Mouse (Mus musculus) hindbrain, embryonic 14.5 days (tissue): Measurements from ENCODE around the gene Ddx27. TPM values are rescaled to one million over a fixed set of nuclear protein-coding genes. Genes with fewer than 3 reads are reported as not detected.
A peak's percentile ranks its signal among the peaks of the same experiment; 100 is the strongest.
"Not testable (repeated sequence)": the region's sequence is repeated elsewhere in the genome, so short reads cannot be mapped to it uniquely, and the experiment has no call there.

Experiments
- ATAC-seq: fragments of 200-750 bp; cut with Nextera tagmentation; 2 replicates; pipeline ENCODE4 v1.8.0; 2017; ENCODE audit warnings: moderate number of reproducible peaks, mild to moderate bottlenecking, moderate TSS enrichment, moderate library complexity; ENCODE audit not compliant: low FRiP score
- DNase-seq: peaks from one replicate; pipeline ENCODE4 v3.0.0-alpha.2; 2015; ENCODE audit warnings: low spot score
- H3K27ac ChIP-seq: fragments of 300-500 bp; sonication (generic); 2 replicates; pipeline ENCODE4 v1.5.1; 2014; ENCODE audit warnings: mild to moderate bottlenecking, moderate library complexity
- H3K27me3 ChIP-seq: fragments of 300-500 bp; sonication (generic); 2 replicates; pipeline ENCODE4 v1.6.1; 2014; ENCODE audit warnings: mild to moderate bottlenecking, low read length, mixed read lengths; ENCODE audit not compliant: control insufficient read depth, insufficient read depth
- H3K36me3 ChIP-seq: fragments of 300-500 bp; sonication (generic); replicated peaks from 2 replicates; pipeline ENCODE4 v1.6.1; 2014; ENCODE audit not compliant: control insufficient read depth, insufficient read depth
- H3K4me1 ChIP-seq: fragments of 300-500 bp; sonication (generic); replicated peaks from 2 replicates; pipeline ENCODE4 v1.6.1; 2014; ENCODE audit warnings: antibody characterized with exemption, low read length, mixed read lengths; ENCODE audit not compliant: control insufficient read depth, insufficient read depth
- H3K4me2 ChIP-seq: fragments of 300-500 bp; sonication (generic); replicated peaks from 2 replicates; pipeline ENCODE4 v1.6.1; 2014; ENCODE audit warnings: mild to moderate bottlenecking, moderate library complexity
- H3K4me3 ChIP-seq: fragments of 300-500 bp; sonication (generic); replicated peaks from 2 replicates; pipeline ENCODE4 v1.5.1; 2014; ENCODE audit warnings: mild to moderate bottlenecking, low read length
- H3K9ac ChIP-seq: fragments of 300-500 bp; sonication (generic); 2 replicates; pipeline ENCODE4 v1.6.1; 2014
- H3K9me3 ChIP-seq: fragments of 300-500 bp; sonication (generic); 2 replicates; pipeline ENCODE4 v1.6.1; 2016; ENCODE audit warnings: low read length; ENCODE audit not compliant: control insufficient read depth
- WGBS: fragments of 180-500 bp; shearing (Covaris S2); extraction: QIAGEN DNeasy Blood & Tissue Kit; methylation state at CpG from one replicate; pipeline ENCODE4 v1.1.7; 2014; 5-methylcytosine and 5-hydroxymethylcytosine counted together
- polyA plus RNA-seq: library from polyadenylated mRNA; unstranded; fragments of >200 nt; fragmentation: Nextera tagmentation; extraction: Ambion mirVana; gene quantifications from 2 replicates; pipeline ENCODE4 v1.2.1, GENCODE M21; 2014

The Ddx27 gene
- polyA plus RNA-seq, 1 experiment from 2014 or later: 29.3 TPM

DNA sequence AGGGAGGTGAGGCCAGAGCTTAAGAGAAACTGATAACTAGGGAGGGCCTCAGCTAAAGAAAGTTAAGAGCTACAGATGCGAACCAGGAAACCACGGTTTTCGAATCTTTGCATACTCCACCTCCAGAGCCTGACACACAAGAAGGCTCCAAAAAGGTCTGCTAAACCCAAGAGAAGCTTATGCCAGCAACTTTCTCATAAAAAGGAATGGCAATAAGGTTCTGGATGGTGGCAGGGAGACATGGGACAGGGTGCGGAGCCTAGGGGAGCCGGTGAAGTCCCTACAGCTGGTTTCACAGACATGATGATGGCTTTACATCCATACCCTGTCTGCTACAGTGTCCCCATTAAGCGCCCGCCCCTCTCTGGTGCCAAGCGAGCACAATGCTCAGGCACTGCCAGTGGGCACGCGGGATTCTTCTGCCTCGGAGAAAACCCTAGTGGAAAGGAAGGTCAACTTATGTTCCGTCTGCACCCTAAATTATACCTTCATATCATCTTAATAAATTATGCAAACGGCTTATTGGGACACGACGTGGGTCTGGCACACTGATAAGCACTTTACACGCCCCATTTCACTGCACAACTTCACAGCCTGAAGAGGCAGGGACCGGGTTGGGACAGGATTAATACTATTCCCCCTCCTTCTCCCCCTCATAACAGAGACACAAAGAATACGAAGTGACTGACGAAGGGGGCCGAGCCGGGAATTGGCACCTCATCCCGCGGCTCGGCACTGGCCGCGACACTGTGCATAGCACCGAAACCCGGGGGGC, 19.8 kb upstream of the Ddx27 start:
- peak; percentile 37 for DNase-seq
- Histone ChIP-seq H3K9ac (peak overlapping the region; percentile 92), H3K27me3 (no peaks in the 10 kb centered on the region), H3K4me3 (peak overlapping the region; percentile 92), H3K4me1 (peaks cover 34% of the 10 kb centered on the region), H3K4me2 (peak overlapping the region; percentile 89), H3K27ac (peak overlapping the region; percentile 95), H3K36me3 (no peaks in the 10 kb centered on the region), H3K9me3 (no peaks in the 10 kb centered on the region)
- WGBS: 5% methylated on average over 28 of the region's 28 CpGs
- ATAC-seq: peak; percentile 14; the same call in 1 of the 2 replicates

DNA sequence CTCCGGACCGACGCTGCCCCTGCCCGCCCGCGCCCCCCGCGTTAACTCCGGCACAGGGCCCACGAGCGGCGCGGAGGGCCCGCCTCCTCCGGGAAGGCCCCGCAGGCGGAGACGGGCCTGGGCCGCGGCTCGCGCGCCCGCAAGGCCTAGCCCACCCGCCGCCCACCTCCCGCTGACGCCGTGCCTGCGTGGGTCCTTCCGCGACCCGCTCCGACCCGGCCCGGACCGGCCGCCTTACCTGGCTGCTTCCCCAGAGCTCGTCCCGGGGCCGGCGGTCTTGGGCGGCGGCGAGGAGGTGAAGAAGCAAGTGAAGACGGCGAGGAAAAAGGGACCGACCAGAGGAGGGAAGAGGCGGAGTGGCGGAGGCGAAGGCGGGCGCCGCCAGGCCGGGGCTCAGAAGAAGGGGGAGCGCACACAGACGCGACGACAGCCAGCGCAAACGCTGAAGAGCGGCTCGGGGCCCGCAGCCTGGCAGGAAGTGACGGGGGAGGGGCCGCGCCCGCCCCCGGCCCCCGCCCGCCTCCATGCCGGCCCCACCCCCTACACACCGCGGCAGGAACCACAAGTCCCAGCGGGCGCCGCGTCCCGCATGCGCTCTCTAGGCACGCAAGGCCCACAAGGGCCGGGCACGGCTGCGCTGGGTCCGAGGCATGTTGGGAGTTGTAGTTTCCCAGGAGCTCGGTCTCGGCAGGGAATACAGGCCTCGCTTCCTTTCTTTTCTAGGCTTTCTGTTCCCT, 19.0 kb upstream of the Ddx27 start, which contains the start of gene Stau1:
TSS of gene Stau1 (minus strand) at position 504 of the 737 bp plus-strand sequence.
- Histone ChIP-seq H3K4me1 (peaks cover 34% of the 10 kb centered on the region), H3K9ac (peak within 1 kb of the TSS; percentile 92), H3K27me3 (no peaks in the 10 kb centered on the region), H3K9me3 (no peaks in the 10 kb centered on the region), H3K27ac (peak within 1 kb of the TSS; percentile 95), H3K4me2 (peak within 1 kb of the TSS; percentile 89), H3K4me3 (peak within 1 kb of the TSS; percentile 92), H3K36me3 (no peaks in the 10 kb centered on the region)
- 1% methylated on average over 74 of the region's 88 CpGs for WGBS
- DNase-seq (peak; percentile 98), ATAC-seq (peak; percentile 99)

DNA sequence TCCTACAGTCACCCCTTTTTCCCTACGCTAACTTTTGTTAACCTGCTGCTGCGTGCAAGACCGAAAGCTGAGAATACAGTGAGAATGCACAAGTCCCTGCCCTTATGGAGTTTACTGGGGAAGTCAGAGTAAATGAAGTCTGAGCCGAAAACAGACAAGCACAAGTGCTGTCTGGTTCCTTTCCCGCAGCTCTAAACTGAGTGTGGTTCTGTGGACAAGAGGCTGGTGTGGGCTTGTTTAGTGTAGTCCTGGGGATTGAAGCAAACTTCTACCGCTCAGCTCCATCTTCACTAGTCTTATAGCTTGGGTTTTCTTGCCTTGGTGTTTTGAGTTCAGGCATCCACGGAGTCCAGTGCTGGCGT, 18.5 kb upstream of the Ddx27 start:
- peak overlapping the region; percentile 65 for H3K27ac ChIP-seq
- H3K9ac ChIP-seq: peak overlapping the region; percentile 53
- no peaks in the 10 kb centered on the region for H3K36me3 ChIP-seq
- 43% methylated on average over 8 of the region's 8 CpGs for WGBS
- ATAC-seq (peak; percentile 36; the same call in 1 of the 2 replicates), DNase-seq (no peak)
- no peaks in the 10 kb centered on the region for H3K9me3 ChIP-seq
- H3K27me3 ChIP-seq: no peaks in the 10 kb centered on the region
- peaks cover 34% of the 10 kb centered on the region for H3K4me1 ChIP-seq
- peak overlapping the region; percentile 44 for H3K4me2 ChIP-seq
- H3K4me3 ChIP-seq: peak overlapping the region; percentile 92

DNA sequence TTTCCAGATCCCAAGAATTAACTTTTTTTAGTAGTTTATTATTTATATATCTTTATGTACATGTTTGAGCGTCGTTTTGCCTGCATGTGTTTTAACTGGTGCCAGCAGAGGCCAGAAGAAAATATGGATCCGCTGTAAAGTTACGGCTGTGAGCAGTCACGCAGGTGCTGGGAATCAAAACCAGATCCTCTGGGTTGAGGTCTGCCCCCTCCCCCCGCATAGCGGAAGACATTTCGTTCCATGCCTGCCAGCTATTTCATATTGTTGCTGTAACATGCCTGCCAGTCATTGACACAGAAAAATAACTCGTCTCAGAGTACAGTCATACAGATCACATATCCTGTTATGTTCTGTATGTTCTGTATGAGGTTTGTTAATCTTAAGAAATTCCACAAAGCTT, 13.5 kb upstream of the Ddx27 start:
- DNase-seq: no peak
- no peak for ATAC-seq
- WGBS: 82% methylated on average over 9 of the region's 9 CpGs

DNA sequence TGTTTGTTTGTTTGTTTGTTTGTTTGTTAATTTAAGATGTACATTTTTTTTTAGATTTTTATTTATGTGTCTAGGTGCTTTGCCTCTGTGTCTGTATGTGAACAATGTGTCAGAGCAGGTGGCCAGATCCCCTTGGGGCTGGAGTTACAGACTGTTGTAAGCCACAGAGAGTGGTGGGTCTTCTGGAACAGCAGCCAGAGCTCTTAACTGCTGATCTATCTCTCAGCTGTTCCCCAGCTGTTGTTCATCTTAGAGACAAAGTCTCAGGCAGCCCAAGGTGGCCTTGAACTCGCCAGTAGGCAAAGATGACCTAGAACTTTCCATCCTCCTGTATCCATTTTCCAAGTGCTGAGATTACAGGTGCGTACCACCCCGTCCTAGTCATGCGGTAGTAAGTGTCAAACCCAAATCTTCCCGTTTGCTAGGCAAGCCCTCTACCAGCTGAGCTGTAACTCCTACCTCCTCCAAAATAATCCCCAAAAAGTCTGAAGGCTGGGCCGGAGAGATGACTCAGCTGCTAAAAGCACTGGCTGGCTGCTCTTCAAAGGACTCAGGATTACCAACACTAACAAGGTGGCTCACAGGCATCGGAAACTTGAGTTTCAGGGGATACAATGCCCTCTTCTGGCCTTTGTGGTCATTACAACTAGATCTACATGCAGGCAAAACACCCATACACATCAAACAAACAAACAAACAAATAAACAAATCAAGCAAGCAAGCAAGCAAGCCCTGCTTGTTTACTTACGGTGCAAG, 10.7 kb upstream of the Ddx27 start:
- Histone ChIP-seq H3K9ac (no peak overlapping the region), H3K27me3 (no peaks in the 10 kb centered on the region), H3K4me2 (no peak overlapping the region), H3K9me3 (no peaks in the 10 kb centered on the region), H3K4me1 (no peaks in the 10 kb centered on the region), H3K4me3 (no peak overlapping the region), H3K27ac (no peak overlapping the region), H3K36me3 (no peaks in the 10 kb centered on the region)
- 48% methylated on average over 8 of the region's 8 CpGs for WGBS
- peak; percentile 85 for DNase-seq
- no peak for ATAC-seq

More for the DNA sequence above, 13.5 kb upstream of the Ddx27 start:
- Histone ChIP-seq H3K9ac (no peak overlapping the region), H3K36me3 (no peaks in the 10 kb centered on the region), H3K27me3 (no peaks in the 10 kb centered on the region), H3K9me3 (no peaks in the 10 kb centered on the region), H3K4me1 (0 out of 2 replicates have a peak, but pooled peaks cover 4% of the 10 kb centered on the region), H3K27ac (no peak overlapping the region), H3K4me2 (no peak overlapping the region), H3K4me3 (no peak overlapping the region)

DNA sequence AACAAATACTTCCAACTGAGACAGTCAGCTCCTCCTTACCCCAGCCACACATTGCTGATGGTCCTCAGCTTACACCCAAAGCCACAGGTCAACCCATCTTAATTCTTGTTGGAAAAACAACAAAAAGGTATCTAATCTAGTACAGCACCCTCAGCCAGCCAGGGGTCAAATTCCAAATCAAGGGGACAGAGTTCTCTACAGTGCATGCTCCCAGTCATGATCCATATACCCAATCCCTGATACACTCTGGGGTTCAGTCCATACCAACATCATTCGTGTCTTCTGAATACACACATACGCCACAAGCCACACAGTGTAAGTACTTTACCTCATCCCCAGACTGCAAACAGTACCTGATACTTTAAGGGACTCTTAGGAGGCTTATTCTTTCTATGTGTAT, 8.6 kb upstream of the Ddx27 start:
- no peaks in the 10 kb centered on the region for H3K4me1 ChIP-seq
- H3K27me3 ChIP-seq: no peaks in the 10 kb centered on the region
- H3K4me3 ChIP-seq: no peak overlapping the region
- DNase-seq (no peak), ATAC-seq (no peak)
- no peak overlapping the region for H3K9ac ChIP-seq
- H3K9me3 ChIP-seq: no peaks in the 10 kb centered on the region
- no peak overlapping the region for H3K4me2 ChIP-seq
- H3K27ac ChIP-seq: no peak overlapping the region
- WGBS: 94% methylated on average over 2 of the region's 2 CpGs
- H3K36me3 ChIP-seq: no peaks in the 10 kb centered on the region

DNA sequence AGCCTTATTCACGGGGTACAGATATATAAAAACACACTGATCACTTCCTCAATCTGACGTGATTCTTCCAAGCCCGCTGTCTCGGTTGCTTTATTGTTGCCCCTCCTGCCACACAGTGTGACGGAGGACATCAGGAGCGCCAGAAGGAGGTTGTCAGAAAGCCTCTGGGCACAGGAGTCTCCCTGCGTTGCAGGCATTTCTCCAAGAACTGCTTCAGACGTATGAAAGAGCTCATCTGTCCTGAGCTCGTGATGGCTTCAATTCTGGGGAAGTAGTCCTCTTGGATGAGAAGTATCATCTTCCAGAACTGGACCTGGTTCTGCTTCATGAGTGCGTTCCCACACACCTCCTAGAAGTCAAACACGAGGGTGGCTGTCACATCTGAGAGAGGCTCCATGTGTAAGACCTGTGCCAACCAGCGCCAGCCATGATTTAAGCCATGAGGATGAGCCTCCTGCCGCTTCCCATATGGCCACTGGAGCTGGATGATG, 7.9 kb upstream of the Ddx27 start:
- DNase-seq (no peak), ATAC-seq (no peak)
- Histone ChIP-seq H3K9me3 (no peaks in the 10 kb centered on the region), H3K9ac (no peak overlapping the region), H3K4me1 (no peaks in the 10 kb centered on the region), H3K4me2 (no peak overlapping the region), H3K27ac (no peak overlapping the region), H3K4me3 (no peak overlapping the region), H3K36me3 (no peaks in the 10 kb centered on the region), H3K27me3 (no peaks in the 10 kb centered on the region)
- 74% methylated on average over 13 of the region's 13 CpGs for whole genome bisulfite sequencing

DNA sequence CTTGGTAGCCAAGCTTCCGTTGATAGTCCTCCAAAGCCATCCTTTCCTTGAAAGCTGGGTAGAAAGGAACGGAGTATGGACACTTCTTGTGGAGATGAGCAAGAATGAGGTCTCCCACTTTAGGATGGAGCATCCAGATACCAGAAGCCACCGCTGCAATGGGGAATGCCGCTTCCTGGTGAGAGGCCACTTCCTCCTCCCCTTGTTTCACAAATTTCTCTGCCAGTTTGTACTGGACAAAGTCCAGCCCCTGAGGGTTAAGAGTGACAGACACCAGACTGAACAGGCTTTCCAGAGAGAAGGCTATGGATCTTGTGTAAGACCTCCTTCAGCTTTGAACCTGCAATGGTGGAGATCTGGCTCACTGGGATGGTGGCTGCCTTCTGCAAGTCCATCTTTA, 7.4 kb upstream of the Ddx27 start:
- not testable (repeated sequence) for H3K27me3 ChIP-seq, H3K4me2 ChIP-seq, H3K9me3 ChIP-seq, H3K27ac ChIP-seq, H3K36me3 ChIP-seq, H3K4me3 ChIP-seq, H3K9ac ChIP-seq, DNase-seq, H3K4me1 ChIP-seq, ATAC-seq
- WGBS: 84% methylated on average over 4 of the region's 4 CpGs

DNA sequence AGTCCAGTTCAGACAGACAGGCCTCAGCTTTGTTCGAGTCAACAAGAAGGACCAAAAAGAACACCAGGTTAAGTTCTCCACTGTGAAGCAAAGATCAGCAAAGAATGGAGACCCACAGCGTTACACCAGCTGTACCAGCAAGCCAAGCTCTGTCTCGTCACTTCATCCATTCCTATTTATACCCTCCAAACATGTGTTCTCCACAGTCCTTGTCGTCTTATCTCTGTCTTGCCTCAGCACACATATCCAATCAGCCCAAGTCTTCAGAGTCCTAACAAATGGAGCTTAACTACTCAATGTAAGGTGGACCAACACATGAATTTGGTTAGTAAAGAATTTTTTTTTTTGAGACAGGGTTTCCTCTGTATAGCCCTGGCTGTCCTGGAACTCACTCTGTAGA, 5.5 kb upstream of the Ddx27 start:
- Histone ChIP-seq H3K4me1 (peaks cover under 1% of the 10 kb centered on the region; the same call in 1 of the 2 replicates), H3K27me3 (no peaks in the 10 kb centered on the region), H3K9ac (no peak overlapping the region), H3K27ac (no peak overlapping the region), H3K4me2 (no peak overlapping the region), H3K4me3 (no peak overlapping the region), H3K36me3 (no peaks in the 10 kb centered on the region), H3K9me3 (no peaks in the 10 kb centered on the region)
- ATAC-seq (no peak), DNase-seq (no peak)
- 89% methylated on average over 4 of the region's 4 CpGs for WGBS
